Mouse (Mus musculus) ovary, postnatal 14 days (tissue): Measurements from ENCODE around the gene Dbndd2.

Experiments used
- DNase-seq: peaks from one replicate; pipeline ENCODE4 v3.0.0; 2022; ENCODE audit warnings: low spot score

The Dbndd2 gene

GRCm38 (mm10) chr2:164540652-164541427 is 54.9 kb downstream of the Dbndd2 start:
- DNase-seq = no peak

GRCm38 (mm10) chr2:164542132-164542531 is 56.2 kb downstream of the Dbndd2 start:
- DNase-seq = no peak

GRCm38 (mm10) chr2:164542598-164542997 is 56.7 kb downstream of the Dbndd2 start:
- no peak for DNase-seq
